Mouse (Mus musculus) urinary bladder, adult 2 months (tissue): ENCODE measurements around the gene Krt32. TPM values are rescaled to one million over a fixed set of nuclear protein-coding genes. Genes with fewer than 3 reads are reported as not detected.

Experiments used
- DNase-seq: peaks from one replicate; pipeline ENCODE4 v3.0.0; 2022; ENCODE audit warnings: low spot score
- polyA plus RNA-seq: library from polyadenylated mRNA; depleted of rRNA; stranded (reverse); fragments of >200 nt; gene quantifications from 2 replicates; pipeline ENCODE4 v1.2.3, GENCODE M21; 2012; rRNA removed

The Krt32 gene
- polyA plus RNA-seq, 1 experiment, result not detected

GRCm38 (mm10) chr11:100055686-100056655 is 32.1 kb downstream of the Krt32 start:
- no peak for DNase-seq

GRCm38 (mm10) chr11:100050451-100050850 is 37.6 kb downstream of the Krt32 start, which contains the start of gene Krt31:
Gene Krt31, minus strand, starts transcription at chr11:100050551.
- DNase-seq, result no peak

- DNase-seq, result no peak
Measured at GRCm38 (mm10) chr11:100047193-100047592, 40.8 kb downstream of the Krt32 start.

- DNase-seq, result no peak
Measured at GRCm38 (mm10) chr11:100046303-100046866, 41.6 kb downstream of the Krt32 start.

- DNase-seq, result no peak
Measured at GRCm38 (mm10) chr11:100041454-100041853, 46.6 kb downstream of the Krt32 start, which contains the start of gene Krt34. Gene Krt34, minus strand, starts transcription at chr11:100041554.

Other genes starting within 250 kb of the Krt32 start
- 0.07 and 0.08 TPM in 2 replicates for gene Krtap4-16, start 236.6 kb downstream of the Krt32 start, polyA plus RNA-seq
- gene Gm11568, start 230.3 kb downstream of the Krt32 start, polyA plus RNA-seq, result not detected in 2 replicates
- not detected in 2 replicates for gene Gm11559, start 223.8 kb downstream of the Krt32 start, polyA plus RNA-seq
- not detected in 2 replicates for gene Krtap9-1, start 214.8 kb downstream of the Krt32 start, polyA plus RNA-seq
- not detected in 2 replicates for gene Gm11567, start 209.0 kb downstream of the Krt32 start, polyA plus RNA-seq
- not detected in 2 replicates for gene Krtap31-1, start 180.3 kb downstream of the Krt32 start, polyA plus RNA-seq
- not detected in 2 replicates for gene Gm11565, start 173.5 kb downstream of the Krt32 start, polyA plus RNA-seq
- not detected in 2 replicates for gene Krtap31-2, start 151.9 kb downstream of the Krt32 start, polyA plus RNA-seq
- not detected in 2 replicates for gene Krtap9-5, start 139.8 kb downstream of the Krt32 start, polyA plus RNA-seq
- gene Krtap29-1, start 109.2 kb downstream of the Krt32 start, polyA plus RNA-seq, result not detected in 2 replicates
- not detected in 2 replicates for gene Krtap16-1, start 101.6 kb downstream of the Krt32 start, polyA plus RNA-seq
- gene Krtap17-1, start 94.2 kb downstream of the Krt32 start, polyA plus RNA-seq, result not detected in 2 replicates
- 0.04 and 0.11 TPM in 2 replicates for gene Krt33a, start 72.0 kb downstream of the Krt32 start, polyA plus RNA-seq
- gene Krt33b, start 58.4 kb downstream of the Krt32 start, polyA plus RNA-seq, result not detected in 2 replicates
- not detected in 2 replicates for gene Krt34, start 46.7 kb downstream of the Krt32 start, polyA plus RNA-seq
- not detected in 2 replicates for gene Krt31, start 37.7 kb downstream of the Krt32 start, polyA plus RNA-seq
- 0.04 and 0.06 TPM in 2 replicates for gene Krt35, start 8.0 kb upstream of the Krt32 start, polyA plus RNA-seq
- 0.22 and 0.33 TPM in 2 replicates for gene Krt36, start 17.4 kb upstream of the Krt32 start, polyA plus RNA-seq
- 0.37 and 0.91 TPM in 2 replicates for gene Krt13, start 33.3 kb upstream of the Krt32 start, polyA plus RNA-seq
- gene Krt15, start 47.7 kb upstream of the Krt32 start, polyA plus RNA-seq, result 622 and 677 TPM in 2 replicates
- gene Krt19, start 60.4 kb upstream of the Krt32 start, polyA plus RNA-seq, result 814 and 933 TPM in 2 replicates
- gene Krt9, start 105.0 kb upstream of the Krt32 start, polyA plus RNA-seq, result not detected in 2 replicates
- 0.91 and 1.7 TPM in 2 replicates for gene Krt14, start 119.3 kb upstream of the Krt32 start, polyA plus RNA-seq
- gene Krt16, start 160.7 kb upstream of the Krt32 start, polyA plus RNA-seq, result not detected in 2 replicates
- 0.44 and 0.61 TPM in 2 replicates for gene Krt17, start 172.8 kb upstream of the Krt32 start, polyA plus RNA-seq
- gene Krt42, start 181.6 kb upstream of the Krt32 start, polyA plus RNA-seq, result not detected in 2 replicates
- gene Eif1, start 231.7 kb upstream of the Krt32 start, polyA plus RNA-seq, result 510 and 627 TPM in 2 replicates
- gene Gast, start 246.2 kb upstream of the Krt32 start, polyA plus RNA-seq, result not detected in 2 replicates